Mouse (Mus musculus): ENCODE data around the gene Haus5. TPM values are rescaled to one million over a fixed set of nuclear protein-coding genes. Genes with fewer than 3 reads are reported as not detected.

Gene Haus5
- 31.5 and 36.9 TPM in 2 replicates for polyA plus RNA-seq (2015; fragmentation: Nextera tagmentation; extraction: Ambion mirVana)

- 0 out of 2 replicates have a peak, but pooled peaks cover 8% of the 10 kb centered on the region for H3K27me3 ChIP-seq
- peak within 1 kb of the TSS; percentile 74 for H3K27ac ChIP-seq (replicated peaks)
These were observed at the start of gene Haus5 for GRCm38 (mm10) chr7:30664529-30665200. TSS of gene Haus5 (minus strand) at chr7:30664994.

DNA sequence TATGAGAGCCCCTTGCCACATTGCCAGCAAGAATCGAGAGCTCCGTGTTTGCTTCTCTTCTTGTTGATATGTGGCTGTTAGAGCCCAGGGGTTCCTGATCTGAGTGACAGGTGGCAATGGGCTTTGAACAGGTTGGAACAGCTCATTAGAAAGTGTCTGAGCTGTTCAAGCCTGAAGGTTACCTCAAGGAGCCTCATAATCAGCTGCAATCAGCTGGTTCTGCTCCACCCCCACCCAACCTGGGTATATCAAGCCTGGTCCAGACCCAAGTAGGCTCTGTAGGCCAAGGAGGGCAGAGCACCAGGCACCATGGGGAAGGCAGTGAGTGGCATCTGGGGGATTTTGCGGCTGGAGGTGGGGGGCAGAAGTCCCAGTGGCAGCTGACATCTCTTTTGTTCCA lies 47.1 kb upstream of the Haus5 start, which contains the start of gene Atp4a:
Gene Atp4a, plus strand, starts transcription at position 268 of the 400 bp plus-strand sequence.
- Histone ChIP-seq H3K27ac (replicated peaks) (no peak within 1 kb of the TSS), H3K9ac (no peak within 1 kb of the TSS), H3K36me3 (replicated peaks) (no peaks in the 10 kb centered on the region), H3K9me3 (replicated peaks) (no peaks in the 10 kb centered on the region), H3K4me1 (replicated peaks) (peaks cover 17% of the 10 kb centered on the region), H3K27me3 (peaks cover 24% of the 10 kb centered on the region), H3K4me2 (no peak within 1 kb of the TSS), H3K4me3 (replicated peaks) (no peak within 1 kb of the TSS)
- ATAC-seq (ENCODE audit: insufficient read depth), result no peak
- 60% methylated on average over 3 of the region's 3 CpGs for WGBS (ENCODE audit: insufficient replicate concordance)

More at GRCm38 (mm10) chr7:30664529-30665200, at the start of gene Haus5:
- WGBS (ENCODE audit: insufficient replicate concordance), result under 1% methylated on average over 34 of the region's 34 CpGs
- H3K36me3 ChIP-seq (replicated peaks), result peaks cover 35% of the 10 kb centered on the region
- H3K4me3 ChIP-seq (replicated peaks), result peak within 1 kb of the TSS; percentile 88
- H3K9ac ChIP-seq, result peak within 1 kb of the TSS; percentile 89
- peaks cover 29% of the 10 kb centered on the region for H3K4me1 ChIP-seq (replicated peaks)
- peak within 1 kb of the TSS; percentile 86 for H3K4me2 ChIP-seq
- ATAC-seq (ENCODE audit: insufficient read depth), result peak; percentile 91
- no peaks in the 10 kb centered on the region for H3K9me3 ChIP-seq (replicated peaks)

- Histone ChIP-seq H3K4me1 (replicated peaks) (peaks cover 28% of the 10 kb centered on the region), H3K27me3 (no peaks in the 10 kb centered on the region), H3K4me3 (replicated peaks) (no peak overlapping the region), H3K4me2 (no peak overlapping the region), H3K9me3 (replicated peaks) (no peaks in the 10 kb centered on the region), H3K36me3 (replicated peaks) (no peaks in the 10 kb centered on the region), H3K27ac (replicated peaks) (no peak overlapping the region), H3K9ac (no peak overlapping the region)
- 73% methylated on average over 1 of the region's 1 CpGs for WGBS (ENCODE audit: insufficient replicate concordance)
- no peak for ATAC-seq (ENCODE audit: insufficient read depth)
These were observed 42.6 kb upstream of the Haus5 start for GRCm38 (mm10) chr7:30707441-30707840.

DNA sequence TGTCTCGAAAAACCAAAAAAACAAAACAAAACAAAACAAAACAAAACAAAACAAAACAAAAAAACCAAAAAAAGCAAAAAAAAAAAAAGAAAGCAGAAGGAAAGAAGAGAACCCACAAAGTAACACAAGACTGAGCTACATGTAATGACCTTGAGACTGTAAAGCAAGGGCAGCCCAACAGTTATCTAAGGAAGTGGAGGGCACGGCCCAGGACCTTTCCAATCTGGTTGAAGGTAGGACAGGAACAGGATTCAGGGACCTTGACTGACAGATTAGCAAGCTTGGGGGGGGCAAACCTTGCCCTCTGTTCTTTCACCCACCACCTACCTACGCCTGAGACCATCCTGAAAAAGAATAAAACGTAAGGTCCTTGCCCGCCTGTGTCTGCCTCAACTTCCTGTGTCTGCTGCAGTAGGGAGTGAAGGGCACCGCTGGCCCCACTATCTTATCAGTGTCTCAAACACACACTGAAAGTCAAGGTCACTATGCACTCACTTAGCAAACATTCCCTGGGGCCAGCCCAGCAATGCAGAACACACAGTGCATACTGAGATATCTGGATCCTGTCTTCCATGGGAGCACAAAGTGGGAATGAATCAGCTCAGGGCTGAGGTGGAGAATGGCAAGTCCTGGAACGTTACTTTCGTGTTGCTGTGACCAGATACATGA lies 41.6 kb upstream of the Haus5 start:
- H3K4me2 ChIP-seq, result peak overlapping the region; percentile 36
- peaks cover 27% of the 10 kb centered on the region for H3K4me1 ChIP-seq (replicated peaks)
- H3K36me3 ChIP-seq (replicated peaks), result no peaks in the 10 kb centered on the region
- no peak overlapping the region for H3K4me3 ChIP-seq (replicated peaks)
- H3K27ac ChIP-seq (replicated peaks), result peak overlapping the region; percentile 59
- ATAC-seq (ENCODE audit: insufficient read depth), result peak; percentile 75
- no peak overlapping the region for H3K9ac ChIP-seq
- no peaks in the 10 kb centered on the region for H3K27me3 ChIP-seq
- WGBS (ENCODE audit: insufficient replicate concordance), result 23% methylated on average over 8 of the region's 8 CpGs
- H3K9me3 ChIP-seq (replicated peaks), result no peaks in the 10 kb centered on the region

GRCm38 (mm10) chr7:30698589-30698988 lies 33.8 kb upstream of the Haus5 start, which contains the start of gene 2200002J24Rik:
TSS of gene 2200002J24Rik (plus strand) at chr7:30698926.
- Histone ChIP-seq H3K36me3 (replicated peaks) (no peaks in the 10 kb centered on the region), H3K4me1 (replicated peaks) (peaks cover 6% of the 10 kb centered on the region; the same call in 1 of the 2 replicates), H3K4me2 (no peak within 1 kb of the TSS), H3K27me3 (no peaks in the 10 kb centered on the region), H3K9me3 (replicated peaks) (no peaks in the 10 kb centered on the region), H3K27ac (replicated peaks) (no peak within 1 kb of the TSS), H3K4me3 (replicated peaks) (no peak within 1 kb of the TSS), H3K9ac (no peak within 1 kb of the TSS)
- WGBS (ENCODE audit: insufficient replicate concordance), result 44% methylated on average over 9 of the region's 9 CpGs
- no peak for ATAC-seq (ENCODE audit: insufficient read depth)

DNA sequence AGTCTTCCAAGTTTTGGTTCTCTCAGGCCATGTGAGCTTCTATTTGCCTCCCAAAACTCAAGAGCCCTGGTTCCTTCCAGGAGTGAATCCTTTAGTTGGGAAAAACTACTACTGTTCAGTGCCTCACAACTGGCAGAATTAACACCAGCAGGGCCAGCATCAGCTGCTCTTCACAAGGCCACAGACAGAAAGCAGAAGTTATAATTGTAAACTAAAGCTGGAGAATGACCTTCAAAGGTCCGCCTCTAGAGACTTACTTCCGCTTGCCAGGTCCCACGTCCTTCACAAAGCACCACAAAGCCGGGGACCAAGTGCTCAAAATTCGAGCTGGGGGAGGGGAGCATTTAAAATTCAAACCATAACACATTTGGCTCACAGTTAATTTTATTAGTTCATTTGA lies 33.3 kb upstream of the Haus5 start:
- WGBS (ENCODE audit: insufficient replicate concordance), result 12% methylated on average over 5 of the region's 5 CpGs
- Histone ChIP-seq H3K36me3 (replicated peaks) (no peaks in the 10 kb centered on the region), H3K4me1 (replicated peaks) (peaks cover 6% of the 10 kb centered on the region; the same call in 1 of the 2 replicates), H3K4me2 (no peak overlapping the region), H3K9me3 (replicated peaks) (no peaks in the 10 kb centered on the region), H3K4me3 (replicated peaks) (no peak overlapping the region), H3K9ac (no peak overlapping the region), H3K27ac (replicated peaks) (no peak overlapping the region), H3K27me3 (no peaks in the 10 kb centered on the region)
- no peak for ATAC-seq (ENCODE audit: insufficient read depth)

DNA sequence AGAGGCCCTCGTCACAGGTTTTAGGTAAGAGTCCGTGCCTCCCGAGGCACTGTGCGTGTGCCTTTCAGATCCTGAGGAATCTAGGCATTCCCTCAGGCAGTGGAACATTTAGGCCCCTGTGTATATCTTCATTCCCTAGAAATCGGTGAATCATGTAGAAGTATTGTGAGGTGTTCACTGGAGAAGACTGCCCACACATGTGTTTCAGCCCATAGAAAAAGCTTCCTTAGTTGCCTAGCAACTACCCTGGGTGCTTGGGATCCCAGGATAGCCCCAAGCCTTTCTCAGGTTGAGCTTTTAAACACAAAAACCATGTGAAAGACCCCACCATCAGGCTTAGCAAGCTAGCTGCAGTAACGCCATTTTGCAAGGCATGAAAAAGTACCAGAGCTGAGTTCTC lies 23.5 kb upstream of the Haus5 start:
- H3K9me3 ChIP-seq (replicated peaks), result no peaks in the 10 kb centered on the region
- ATAC-seq (ENCODE audit: insufficient read depth), result no peak
- no peaks in the 10 kb centered on the region for H3K36me3 ChIP-seq (replicated peaks)
- no peaks in the 10 kb centered on the region; the same call in none of the 2 replicates for H3K4me1 ChIP-seq (replicated peaks)
- WGBS (ENCODE audit: insufficient replicate concordance), result 82% methylated on average over 6 of the region's 6 CpGs
- no peak overlapping the region for H3K4me2 ChIP-seq
- H3K27me3 ChIP-seq, result no peaks in the 10 kb centered on the region
- no peak overlapping the region for H3K27ac ChIP-seq (replicated peaks)
- H3K9ac ChIP-seq, result no peak overlapping the region
- no peak overlapping the region for H3K4me3 ChIP-seq (replicated peaks)

- Histone ChIP-seq H3K9me3 (replicated peaks) (no peaks in the 10 kb centered on the region), H3K27me3 (no peaks in the 10 kb centered on the region), H3K4me3 (replicated peaks) (no peak overlapping the region), H3K27ac (replicated peaks) (no peak overlapping the region), H3K9ac (no peak overlapping the region), H3K4me1 (replicated peaks) (no peaks in the 10 kb centered on the region; the same call in none of the 2 replicates), H3K36me3 (replicated peaks) (no peaks in the 10 kb centered on the region), H3K4me2 (no peak overlapping the region)
- ATAC-seq (ENCODE audit: insufficient read depth), result no peak
- 25% methylated on average over 2 of the region's 2 CpGs for WGBS (ENCODE audit: insufficient replicate concordance)
These were observed 18.6 kb upstream of the Haus5 start for GRCm38 (mm10) chr7:30683425-30683824.

- Histone ChIP-seq H3K27ac (replicated peaks) (no peak overlapping the region), H3K4me3 (replicated peaks) (no peak overlapping the region), H3K36me3 (replicated peaks) (no peaks in the 10 kb centered on the region), H3K4me2 (no peak overlapping the region), H3K27me3 (no peaks in the 10 kb centered on the region), H3K9ac (no peak overlapping the region), H3K4me1 (replicated peaks) (no peaks in the 10 kb centered on the region), H3K9me3 (replicated peaks) (no peaks in the 10 kb centered on the region)
- WGBS (ENCODE audit: insufficient replicate concordance), result 61% methylated on average over 5 of the region's 5 CpGs
- ATAC-seq (ENCODE audit: insufficient read depth), result no peak
These were observed 17.1 kb upstream of the Haus5 start for GRCm38 (mm10) chr7:30681897-30682296.

GRCm38 (mm10) chr7:30678263-30678975 lies 13.6 kb upstream of the Haus5 start:
- ATAC-seq (ENCODE audit: insufficient read depth), result no peak
- no peak overlapping the region for H3K4me2 ChIP-seq
- H3K36me3 ChIP-seq (replicated peaks), result no peaks in the 10 kb centered on the region
- WGBS (ENCODE audit: insufficient replicate concordance), result 53% methylated on average over 5 of the region's 5 CpGs
- no peaks in the 10 kb centered on the region for H3K27me3 ChIP-seq
- no peak overlapping the region for H3K9ac ChIP-seq
- H3K9me3 ChIP-seq (replicated peaks), result no peaks in the 10 kb centered on the region
- H3K4me3 ChIP-seq (replicated peaks), result no peak overlapping the region
- H3K4me1 ChIP-seq (replicated peaks), result no peaks in the 10 kb centered on the region
- H3K27ac ChIP-seq (replicated peaks), result no peak overlapping the region

DNA sequence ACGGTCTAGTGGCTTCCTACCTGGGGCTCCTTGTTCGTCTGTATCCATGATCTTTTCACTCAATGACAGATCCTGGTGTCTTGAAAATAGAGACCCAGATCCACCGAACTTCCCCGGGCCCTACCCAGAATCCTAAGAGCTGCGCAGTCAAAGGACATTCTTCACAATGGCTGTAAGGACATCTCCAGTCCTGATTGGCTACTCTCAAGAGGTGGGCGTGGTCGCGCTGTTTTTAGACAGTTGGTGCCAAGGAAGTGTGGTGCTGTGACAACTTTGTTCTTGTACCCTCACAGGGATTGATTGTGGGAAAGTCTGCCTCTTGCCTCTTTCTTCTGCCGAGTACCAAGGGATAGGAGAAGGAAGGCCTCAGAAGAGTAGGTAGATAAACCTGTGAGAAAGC lies 6.7 kb upstream of the Haus5 start, which contains the start of gene Pmis2:
Gene Pmis2, minus strand, starts transcription at position 126 of the 400 bp plus-strand sequence.
- 57% methylated on average over 9 of the region's 9 CpGs for WGBS (ENCODE audit: insufficient replicate concordance)
- H3K9me3 ChIP-seq (replicated peaks), result no peaks in the 10 kb centered on the region
- ATAC-seq (ENCODE audit: insufficient read depth), result no peak

More for the DNA sequence above, 6.7 kb upstream of the Haus5 start, which contains the start of gene Pmis2:
- H3K27me3 ChIP-seq, result 0 out of 2 replicates have a peak, but pooled peaks cover 5% of the 10 kb centered on the region
- H3K36me3 ChIP-seq (replicated peaks), result no peaks in the 10 kb centered on the region
- no peaks in the 10 kb centered on the region for H3K4me1 ChIP-seq (replicated peaks)
- no peak within 1 kb of the TSS for H3K4me3 ChIP-seq (replicated peaks)
- H3K4me2 ChIP-seq, result no peak within 1 kb of the TSS
- H3K27ac ChIP-seq (replicated peaks), result no peak within 1 kb of the TSS
- H3K9ac ChIP-seq, result no peak within 1 kb of the TSS

Measured in liver, embryonic 15.5 days (tissue).